ENCODE assay signal across 8 mouse cellular contexts in genomic region chr13:10360777-10361176, GRCm38 (mm10). TPM values are rescaled to one million over a fixed set of nuclear protein-coding genes. Genes with fewer than 3 reads are reported as not detected.
A peak's percentile ranks its signal among the peaks of the same experiment; 100 is the strongest.
DNase-seq lines count a peak whose midpoint lies in the region; ATAC-seq and TF ChIP-seq lines count a peak whose summit lies in the region.

Gene Chrm3 (minus strand): TSS chr13:10360847.

- peak; percentile 79 for ATAC-seq in embryonic facial prominence, embryonic 14.5 days (ENCODE audit: low read depth)
- peak; percentile 48; the same call in 1 of the 2 replicates for ATAC-seq in limb, embryonic 11.5 days (ENCODE audit: insufficient number of reproducible peaks, low FRiP score, low TSS enrichment, low read depth)
- peak; percentile 91 for ATAC-seq in midbrain, embryonic 11.5 days (ENCODE audit: low FRiP score)
- ATAC-seq in inflammation-experienced regulatory T-cells, adult 6 months = no peak

- H3K4me2 ChIP-seq in embryonic facial prominence, embryonic 14.5 days (ENCODE audit: low read depth, low read length) = peak within 1 kb of the TSS; percentile 95
- peak within 1 kb of the TSS; percentile 88 for H3K4me2 ChIP-seq in limb, embryonic 11.5 days (ENCODE audit: low read depth, severe bottlenecking)
- peak within 1 kb of the TSS; percentile 94 for H3K4me2 ChIP-seq in midbrain, embryonic 11.5 days

- H3K27ac ChIP-seq in embryonic facial prominence, embryonic 14.5 days (replicated peaks; ENCODE audit: low read depth, low read length) = no peak within 1 kb of the TSS
- peak within 1 kb of the TSS; percentile 17; the same call in 1 of the 2 replicates for H3K27ac ChIP-seq in heart, embryonic 10.5 days
- H3K27ac ChIP-seq in limb, embryonic 11.5 days (replicated peaks; ENCODE audit: low read depth, low read length) = no peak within 1 kb of the TSS
- no peak within 1 kb of the TSS for H3K27ac ChIP-seq in midbrain, embryonic 11.5 days (ENCODE audit: low read depth, low read length)
- H3K27ac ChIP-seq in small intestine, adult 2 months (ENCODE audit: insufficient read depth, low read depth, low read length) = 0 out of 2 replicates have a peak within 1 kb of the TSS, but pooled peaks have one; percentile 18

- no peaks in the 10 kb centered on the region for H3K36me3 ChIP-seq in embryonic facial prominence, embryonic 14.5 days (ENCODE audit: control insufficient read depth, insufficient read depth, low read length)
- H3K36me3 ChIP-seq in heart, embryonic 10.5 days = no peaks in the 10 kb centered on the region
- H3K36me3 ChIP-seq in limb, embryonic 11.5 days (ENCODE audit: control insufficient read depth, insufficient read depth, low read length) = no peaks in the 10 kb centered on the region
- no peaks in the 10 kb centered on the region for H3K36me3 ChIP-seq in midbrain, embryonic 11.5 days (ENCODE audit: control insufficient read depth, insufficient read depth, low read length)
- no peaks in the 10 kb centered on the region for H3K36me3 ChIP-seq in small intestine, adult 2 months (ENCODE audit: control insufficient read depth, insufficient read depth, low read length)

- peaks cover 41% of the 10 kb centered on the region for H3K27me3 ChIP-seq in embryonic facial prominence, embryonic 14.5 days (replicated peaks; ENCODE audit: control insufficient read depth, insufficient read depth, low read length)
- H3K27me3 ChIP-seq in heart, embryonic 10.5 days (ENCODE audit: insufficient read depth, poor library complexity, severe bottlenecking) = peaks cover 50% of the 10 kb centered on the region
- H3K27me3 ChIP-seq in limb, embryonic 11.5 days (ENCODE audit: control insufficient read depth, insufficient read depth, low read length) = peaks cover 34% of the 10 kb centered on the region
- H3K27me3 ChIP-seq in midbrain, embryonic 11.5 days (ENCODE audit: control insufficient read depth, insufficient read depth, low read length) = peaks cover 30% of the 10 kb centered on the region
- H3K27me3 ChIP-seq in small intestine, adult 2 months (ENCODE audit: control insufficient read depth, insufficient read depth, low read length) = peaks cover 3% of the 10 kb centered on the region; the same call in 1 of the 2 replicates

- 0 out of 2 replicates have a peak, but pooled peaks have one; percentile 16 for TF ChIP-seq CTCF in small intestine, adult 2 months (IDR thresholded peaks at IDR 0.05; ENCODE audit: extremely low read depth, insufficient read length, insufficient replicate concordance, low read depth, low read length)

- no peaks in the 10 kb centered on the region for H3K9me3 ChIP-seq in embryonic facial prominence, embryonic 14.5 days (ENCODE audit: control insufficient read depth, low read length)
- H3K9me3 ChIP-seq in heart, embryonic 10.5 days = no peaks in the 10 kb centered on the region
- H3K9me3 ChIP-seq in limb, embryonic 11.5 days (ENCODE audit: control insufficient read depth, low read length) = no peaks in the 10 kb centered on the region
- no peaks in the 10 kb centered on the region for H3K9me3 ChIP-seq in midbrain, embryonic 11.5 days (ENCODE audit: control insufficient read depth, low read length)

- peak within 1 kb of the TSS; percentile 44 for H3K9ac ChIP-seq in embryonic facial prominence, embryonic 14.5 days (ENCODE audit: low read depth, low read length)
- peak within 1 kb of the TSS; percentile 12; the same call in 1 of the 2 replicates for H3K9ac ChIP-seq in limb, embryonic 11.5 days (ENCODE audit: low read length)
- H3K9ac ChIP-seq in midbrain, embryonic 11.5 days (ENCODE audit: low read length) = peak within 1 kb of the TSS; percentile 51

- WGBS in embryonic facial prominence, embryonic 14.5 days = 2% methylated on average over 18 of the region's 18 CpGs
- 3% methylated on average over 18 of the region's 18 CpGs for WGBS in heart, embryonic 10.5 days
- 3% methylated on average over 18 of the region's 18 CpGs for WGBS in limb, embryonic 11.5 days
- WGBS in midbrain, embryonic 11.5 days = under 1% methylated on average over 18 of the region's 18 CpGs
- 1% methylated on average over 18 of the region's 18 CpGs for WGBS in small intestine, adult 2 months

- 0 out of 2 replicates have a peak, but pooled peaks have one; percentile 15 for TF ChIP-seq POLR2A in small intestine, adult 2 months (IDR thresholded peaks at IDR 0.05; ENCODE audit: low read depth, low read length)

- peak; percentile 61 to 69 for DNase-seq in adrenal gland, postnatal 36 days
- peak; percentile 70 for DNase-seq in embryonic facial prominence, embryonic 14.5 days (ENCODE audit: low spot score)
- DNase-seq in heart, embryonic 10.5 days (ENCODE audit: low spot score) = no peak
- DNase-seq in kidney, adult 9 months = peak; percentile 67
- peak; percentile 62 for DNase-seq in limb, embryonic 11.5 days (ENCODE audit: low spot score)
- peak; percentile 94 for DNase-seq in midbrain, embryonic 11.5 days (ENCODE audit: low spot score, missing footprints)

- peak within 1 kb of the TSS; percentile 54 for H3K4me3 ChIP-seq in embryonic facial prominence, embryonic 14.5 days (ENCODE audit: low read depth, low read length)
- H3K4me3 ChIP-seq in heart, embryonic 10.5 days = peak within 1 kb of the TSS; percentile 77
- H3K4me3 ChIP-seq in limb, embryonic 11.5 days (ENCODE audit: low read depth, low read length) = peak within 1 kb of the TSS; percentile 37
- peak within 1 kb of the TSS; percentile 55 for H3K4me3 ChIP-seq in midbrain, embryonic 11.5 days (ENCODE audit: low read depth, low read length)
- peak within 1 kb of the TSS; percentile 60 for H3K4me3 ChIP-seq in small intestine, adult 2 months (ENCODE audit: low read depth, low read length)

- no peaks in the 10 kb centered on the region for H3K4me1 ChIP-seq in embryonic facial prominence, embryonic 14.5 days (ENCODE audit: control insufficient read depth, insufficient read depth, low read length)
- H3K4me1 ChIP-seq in heart, embryonic 10.5 days = peaks cover 13% of the 10 kb centered on the region; the same call in 1 of the 2 replicates
- peaks cover 5% of the 10 kb centered on the region; the same call in 1 of the 2 replicates for H3K4me1 ChIP-seq in limb, embryonic 11.5 days (ENCODE audit: control insufficient read depth, insufficient read depth, low read length)
- H3K4me1 ChIP-seq in midbrain, embryonic 11.5 days (ENCODE audit: control insufficient read depth, insufficient read depth, low read length) = peaks cover 4% of the 10 kb centered on the region; the same call in 1 of the 2 replicates
- peaks cover 3% of the 10 kb centered on the region; the same call in 1 of the 2 replicates for H3K4me1 ChIP-seq in small intestine, adult 2 months (ENCODE audit: control insufficient read depth, insufficient read depth, insufficient read length, low read length)

RNA-seq across cellular contexts. Expression of gene Chrm3, which starts in this region (rescaled TPM):
- total RNA-seq in adrenal gland, postnatal 36 days (2021) = 1 to 10 TPM; 1.9 to 2.5 TPM
- polyA plus RNA-seq in embryonic facial prominence, embryonic 14.5 days (2014; fragmentation: Nextera tagmentation; extraction: Ambion mirVana) = 0.68 and 1.1 TPM in 2 replicates
- polyA plus RNA-seq in heart, embryonic 10.5 days (2016; fragmentation: Nextera tagmentation; extraction: Ambion mirVana) = 0.09 and 0.39 TPM in 2 replicates
- 0.13 and 0.28 TPM in 2 replicates for polyA plus RNA-seq in limb, embryonic 11.5 days (2014; fragmentation: Nextera tagmentation; extraction: Ambion mirVana)
- polyA plus RNA-seq in midbrain, embryonic 11.5 days (2014; fragmentation: Nextera tagmentation; extraction: Ambion mirVana) = 0.07 and 0.25 TPM in 2 replicates
- polyA plus RNA-seq in small intestine, adult 2 months (2012; rRNA removed) = 2.6 and 3.5 TPM in 2 replicates
- under 1 TPM; 0.14 to 0.67 (median 0.19) TPM for polyA plus RNA-seq in inflammation-experienced regulatory T-cells, adult 6 months (2017; shearing (Covaris generic))

Comparison
In these comparisons a context has a peak if more than half of its experiments do, and no peak if none do; other contexts are left out.
1. Peak in DNase-seq, ATAC-seq, H3K4me3 ChIP-seq, H3K9ac ChIP-seq and H3K4me2 ChIP-seq in limb, embryonic 11.5 days; RNA of the gene not detected or under 1 TPM.
2. Peak in DNase-seq, ATAC-seq, H3K4me3 ChIP-seq, H3K9ac ChIP-seq and H3K4me2 ChIP-seq in midbrain, embryonic 11.5 days; RNA of the gene not detected or under 1 TPM.
3. H3K27ac ChIP-seq: peak in heart, embryonic 10.5 days (single experiment) and small intestine, adult 2 months (single experiment); none in embryonic facial prominence, embryonic 14.5 days (single experiment), limb, embryonic 11.5 days (single experiment) and midbrain, embryonic 11.5 days (single experiment).
4. Peak in every context shown above with its lines, with median percentiles within 50 percentile points of each other: H3K4me2 ChIP-seq, H3K4me3 ChIP-seq and H3K9ac ChIP-seq.